In genomic region chr16:55858465-55858864, GRCm38 (mm10) we compare ENCODE assay signal across 8 mouse cellular contexts. TPM values are rescaled to one million over a fixed set of nuclear protein-coding genes. Genes with fewer than 3 reads are reported as not detected.
DNase-seq lines count a peak whose midpoint lies in the region; TF ChIP-seq lines count a peak whose summit lies in the region.
"Had no signal": no experiment of that assay in that cellular context is flagged by ENCODE, and none has a peak within 500 bp of the region (broad histone marks: within the 10 kb centered on the region; RNA-seq: fewer than 3 reads in every experiment).

No protein-coding gene starts in this region.

- TF ChIP-seq CTCF in CH12.LX (conservative IDR thresholded peaks at IDR 0.05 in 1 of 2, IDR thresholded peaks at IDR 0.05 in 1 of 2; ENCODE audit: low read depth in 2 of 2, low read length in 2 of 2), result peak; percentile 68 to 95

- intact Hi-C loops in gastrocnemius, postnatal 36 days (cut with DNase I), result no loop called here

- no peak overlapping the region for H3K4me3 ChIP-seq in CH12.LX (replicated peaks in 1 of 3; ENCODE audit: low read depth in 2 of 3, low read length in 2 of 3, poor library complexity in 1 of 3)
- H3K4me3 ChIP-seq: limb, embryonic 12.5 days had no signal

- H3K9me3 ChIP-seq in CH12.LX (replicated peaks; ENCODE audit: low read length), result peaks cover 9% of the 10 kb centered on the region
- H3K9me3 ChIP-seq: limb, embryonic 12.5 days had no signal

- H3K79me2 ChIP-seq in CH12.LX (replicated peaks; ENCODE audit: control insufficient read depth, extremely low read depth, insufficient read depth, poor library complexity, severe bottlenecking), result peaks cover 12% of the 10 kb centered on the region

- no peak overlapping the region for H3K9ac ChIP-seq in CH12.LX (ENCODE audit: insufficient read depth, low read depth)
- H3K9ac ChIP-seq: limb, embryonic 12.5 days had no signal

- no peaks in the 10 kb centered on the region for H3K27me3 ChIP-seq in CH12.LX (replicated peaks)
- H3K27me3 ChIP-seq: limb, embryonic 12.5 days had no signal

- peak; percentile 95 for TF ChIP-seq RAD21 in CH12.LX (IDR thresholded peaks at IDR 0.05; ENCODE audit: low read depth, low read length)

- DNase-seq in CH12.LX (ENCODE audit: extremely low read depth), result peak; percentile 86
- peak; percentile 76 for DNase-seq in T-cell, adult 2 months (ENCODE audit: low spot score)
- peak; percentile 69 to 85 for DNase-seq in cerebellum, postnatal 14 days
- peak; percentile 38 to 45 for DNase-seq in gastrocnemius, postnatal 36 days
- peak; percentile 53 to 81 for DNase-seq in layer of hippocampus, adult 18-20 months (ENCODE audit: low spot score in 2 of 2)
- DNase-seq in lung, postnatal 25 days (ENCODE audit: low spot score), result peak; percentile 70
- peak; percentile 79 for DNase-seq in right cerebral cortex, postnatal 14 days

- no peak overlapping the region for H3K4me2 ChIP-seq in CH12.LX (ENCODE audit: insufficient read depth, low read depth, poor library complexity, severe bottlenecking)
- H3K4me2 ChIP-seq: limb, embryonic 12.5 days had no signal

- H3K27ac ChIP-seq in CH12.LX (ENCODE audit: insufficient read depth, low read depth), result no peak overlapping the region
- H3K27ac ChIP-seq: limb, embryonic 12.5 days had no signal

- in situ Hi-C loops in CH12.LX (cut with MboI; ENCODE audit: low pct_ligation_motif_present, low pct_unique_long_range_greater_than_20kb, low sequenced_read_pairs), result loop anchor here (25.0 kb wide), 1 partner anchor 721 kb away; no protein-coding TSS in a partner anchor

- dilution Hi-C loops in CH12.LX (cut with MboI; ENCODE audit: extremely low pct_ligation_motif_present, extremely low pct_unique_long_range_greater_than_20kb, low sequenced_read_pairs), result no loop called here

- H3K36me3 ChIP-seq in CH12.LX (replicated peaks in 1 of 2; ENCODE audit: control insufficient read depth in 1 of 2, insufficient read depth in 1 of 2, low read length in 1 of 2), result peaks cover 43 to 71% of the 10 kb centered on the region in 2 experiments

- TF ChIP-seq POLR2A in CH12.LX (IDR thresholded peaks at IDR 0.05; ENCODE audit: low read depth, low read length), result no peak

- peaks cover 4 to 9% of the 10 kb centered on the region in 2 experiments; a peak in 3 of 4 replicates for H3K4me1 ChIP-seq in CH12.LX (ENCODE audit: control insufficient read depth in 1 of 2, insufficient read depth in 2 of 2)
- H3K4me1 ChIP-seq: limb, embryonic 12.5 days had no signal

- TF ChIP-seq EP300 in CH12.LX (IDR thresholded peaks at IDR 0.05; ENCODE audit: low read length), result no peak

TF ChIP-seq in CH12.LX, 34 proteins besides CTCF, POLR2A, EP300 and RAD21:
- TF ChIP-seq ZC3H11A (IDR thresholded peaks at IDR 0.05; ENCODE audit: low read depth, low read length) (peak; percentile 41; the same call in 1 of the 2 replicates), UBTF (IDR thresholded peaks at IDR 0.05; ENCODE audit: low read depth, low read length) (no peak), ZNF384 (IDR thresholded peaks at IDR 0.05; ENCODE audit: low read depth, low read length) (no peak), NELFE (IDR thresholded peaks at IDR 0.05; ENCODE audit: low read depth, low read length) (no peak), MAX (IDR thresholded peaks at IDR 0.05; ENCODE audit: low read length) (no peak), IRF4 (IDR thresholded peaks at IDR 0.05; ENCODE audit: low read depth, low read length) (no peak), GABPA (IDR thresholded peaks at IDR 0.05; ENCODE audit: insufficient replicate concordance, low read depth, low read length) (no peak), NRF1 (IDR thresholded peaks at IDR 0.05; ENCODE audit: low read depth, low read length) (no peak), CHD2 (IDR thresholded peaks at IDR 0.05; ENCODE audit: low read length) (no peak), SMC3 (IDR thresholded peaks at IDR 0.05; ENCODE audit: low read depth, low read length) (peak; percentile 82), MYC (IDR thresholded peaks at IDR 0.05; ENCODE audit: low read depth, low read length) (no peak), ELF1 (IDR thresholded peaks at IDR 0.05; ENCODE audit: low read depth, low read length) (no peak), MAFK (IDR thresholded peaks at IDR 0.05; ENCODE audit: insufficient replicate concordance, low read length) (no peak), MXI1 (IDR thresholded peaks at IDR 0.05; ENCODE audit: low read depth, low read length) (no peak), MEF2A (IDR thresholded peaks at IDR 0.05; ENCODE audit: borderline replicate concordance, low read depth, low read length) (no peak)

RNA-seq across cellular contexts. Expression of gene Nfkbiz, which starts 19.8 kb away (rescaled TPM):
- 13.9 and 17.1 TPM in 2 replicates for total RNA-seq in CH12.LX (2012; rRNA removed)
- 19.7 and 23.7 TPM in 2 replicates for total RNA-seq in CH12.LX (2014; rRNA removed)
- polyA plus RNA-seq in CH12.LX (2012; ENCODE audit: insufficient read length, low read depth), result 11.4 and 13.7 TPM in 2 replicates
- total RNA-seq in gastrocnemius, postnatal 36 days (2021), result 1 to 10 TPM in 1 of 2 experiments, under 1 TPM in 1; 0.76 to 1.4 TPM
- 1 to 10 TPM; 6.0 to 6.5 TPM for total RNA-seq in layer of hippocampus, adult 18-20 months (2021)

RNA-seq across cellular contexts. Expression of gene Nxpe3, which starts 36.6 kb away (rescaled TPM):
- total RNA-seq in CH12.LX (2012; rRNA removed) (10.2 and 12.3 TPM in 2 replicates), CH12.LX (2014; rRNA removed) (4.6 and 5.4 TPM in 2 replicates)
- 9.9 and 10.6 TPM in 2 replicates for polyA plus RNA-seq in CH12.LX (2012; ENCODE audit: insufficient read length, low read depth)
- total RNA-seq in gastrocnemius, postnatal 36 days (2021), result under 1 TPM; 0.12 to 0.48 TPM
- total RNA-seq in layer of hippocampus, adult 18-20 months (2021), result 10 to 100 TPM; 12.1 to 12.5 TPM
